Mouse (Mus musculus) limb, embryonic 14.5 days (tissue): ENCODE data around the gene Atg4c. TPM values are rescaled to one million over a fixed set of nuclear protein-coding genes. Genes with fewer than 3 reads are reported as not detected.

Experiments used
- ATAC-seq: fragments of 200-750 bp; cut with Nextera tagmentation; 2 replicates; pipeline ENCODE4 v1.8.0; 2017; ENCODE audit warnings: low read depth, moderate number of reproducible peaks, moderate TSS enrichment; ENCODE audit not compliant: low FRiP score
- DNase-seq: peaks from one replicate; pipeline ENCODE4 v3.0.0-alpha.2; 2015; ENCODE audit warnings: low spot score
- H3K27ac ChIP-seq: fragments of 300-500 bp; sonication (generic); replicated peaks from 2 replicates; pipeline ENCODE4 v1.5.1; 2014; ENCODE audit warnings: low read depth, mild to moderate bottlenecking, low read length, moderate library complexity, mixed read lengths
- H3K27me3 ChIP-seq: fragments of 300-500 bp; sonication (generic); 2 replicates; pipeline ENCODE4 v1.6.1; 2014; ENCODE audit warnings: low read length, mixed read lengths; ENCODE audit not compliant: control insufficient read depth, insufficient read depth
- H3K36me3 ChIP-seq: fragments of 300-500 bp; sonication (generic); 2 replicates; pipeline ENCODE4 v1.6.1; 2014; ENCODE audit warnings: mild to moderate bottlenecking, low read length, moderate library complexity, mixed read lengths; ENCODE audit not compliant: control insufficient read depth, insufficient read depth
- H3K4me1 ChIP-seq: fragments of 300-500 bp; sonication (generic); 2 replicates; pipeline ENCODE4 v1.6.1; 2014; ENCODE audit warnings: antibody characterized with exemption, low read length, mixed read lengths; ENCODE audit not compliant: control insufficient read depth, insufficient read depth
- H3K4me2 ChIP-seq: fragments of 300-500 bp; sonication (generic); replicated peaks from 2 replicates; pipeline ENCODE4 v1.6.1; 2014; ENCODE audit warnings: low read depth, mild to moderate bottlenecking, low read length, moderate library complexity; ENCODE audit not compliant: severe bottlenecking
- H3K4me3 ChIP-seq: fragments of 300-500 bp; sonication (generic); replicated peaks from 2 replicates; pipeline ENCODE4 v1.5.1; 2014; ENCODE audit warnings: low read length
- H3K9ac ChIP-seq: fragments of 300-500 bp; sonication (generic); 2 replicates; pipeline ENCODE4 v1.6.1; 2014; ENCODE audit warnings: mild to moderate bottlenecking, low read depth, low read length, moderate library complexity; ENCODE audit not compliant: severe bottlenecking
- H3K9me3 ChIP-seq: fragments of 300-500 bp; sonication (generic); 2 replicates; pipeline ENCODE4 v1.6.1; 2016; ENCODE audit warnings: low read length; ENCODE audit not compliant: control insufficient read depth
- POLR2A ChIP-seq: fragments of 200-500 bp; IDR thresholded peaks from 2 replicates; pipeline ENCODE4 v1.8.0; 2012; ENCODE audit warnings: inconsistent platforms, mild to moderate bottlenecking, moderate library complexity, borderline replicate concordance; ENCODE audit not compliant: insufficient read depth, insufficient read length; ENCODE audit errors: extremely low read depth
- WGBS: fragments of 180-500 bp; shearing (Covaris S2); extraction: QIAGEN DNeasy Blood & Tissue Kit; methylation state at CpG from one replicate; pipeline ENCODE4 v1.1.7; 2014; 5-methylcytosine and 5-hydroxymethylcytosine counted together
- polyA plus RNA-seq, 2 experiments: library from polyadenylated mRNA; depleted of rRNA in 1 of 2; stranded (reverse) in 1 of 2; unstranded in 1 of 2; fragments of >200 nt; fragmentation: Nextera tagmentation in 1 of 2; extraction: Ambion mirVana in 1 of 2; gene quantifications; 2 replicates each; pipeline versions ENCODE4 v1.2.1 to v1.2.3; 2012 to 2014

Atg4c gene
- polyA plus RNA-seq, 2 experiments, result 11.8 to 13.7 TPM

GRCm38 (mm10) chr4:99180921-99181320 is 12.8 kb upstream of the Atg4c start:
- Histone ChIP-seq H3K4me1 (peaks cover 3% of the 10 kb centered on the region; the same call in 1 of the 2 replicates), H3K27ac (no peak overlapping the region), H3K9ac (no peak overlapping the region), H3K9me3 (no peaks in the 10 kb centered on the region), H3K36me3 (no peaks in the 10 kb centered on the region), H3K4me3 (no peak overlapping the region), H3K4me2 (no peak overlapping the region), H3K27me3 (no peaks in the 10 kb centered on the region)
- no peak for TF ChIP-seq POLR2A
- WGBS, result 61% methylated on average over 5 of the region's 5 CpGs
- ATAC-seq (no peak), DNase-seq (no peak)

GRCm38 (mm10) chr4:99181739-99182419 is 11.9 kb upstream of the Atg4c start:
- H3K9ac ChIP-seq, result no peak overlapping the region
- WGBS, result 69% methylated on average over 9 of the region's 9 CpGs
- ATAC-seq, result no peak

GRCm38 (mm10) chr4:99182660-99183431 is 10.9 kb upstream of the Atg4c start:
- Histone ChIP-seq H3K4me2 (no peak overlapping the region), H3K9me3 (no peaks in the 10 kb centered on the region), H3K36me3 (no peaks in the 10 kb centered on the region), H3K27ac (no peak overlapping the region), H3K4me3 (no peak overlapping the region), H3K27me3 (no peaks in the 10 kb centered on the region), H3K4me1 (peaks cover 3% of the 10 kb centered on the region; the same call in 1 of the 2 replicates), H3K9ac (no peak overlapping the region)
- no peak for TF ChIP-seq POLR2A
- 78% methylated on average over 20 of the region's 20 CpGs for WGBS
- ATAC-seq (no peak), DNase-seq (peak; percentile 90)

More at GRCm38 (mm10) chr4:99181739-99182419, 11.9 kb upstream of the Atg4c start:
- H3K4me3 ChIP-seq, result no peak overlapping the region
- no peak overlapping the region for H3K4me2 ChIP-seq
- TF ChIP-seq POLR2A, result no peak
- H3K36me3 ChIP-seq, result no peaks in the 10 kb centered on the region
- peaks cover 3% of the 10 kb centered on the region; the same call in 1 of the 2 replicates for H3K4me1 ChIP-seq
- no peak overlapping the region for H3K27ac ChIP-seq
- DNase-seq, result no peak
- H3K9me3 ChIP-seq, result no peaks in the 10 kb centered on the region
- no peaks in the 10 kb centered on the region for H3K27me3 ChIP-seq

GRCm38 (mm10) chr4:99184678-99185077 is 9.1 kb upstream of the Atg4c start:
- no peak overlapping the region for H3K9ac ChIP-seq
- ATAC-seq, result no peak
- no peak overlapping the region for H3K27ac ChIP-seq
- WGBS, result 72% methylated on average over 4 of the region's 4 CpGs
- H3K4me1 ChIP-seq, result peaks cover under 1% of the 10 kb centered on the region; the same call in 1 of the 2 replicates
- no peaks in the 10 kb centered on the region for H3K36me3 ChIP-seq
- H3K4me3 ChIP-seq, result no peak overlapping the region
- no peak for DNase-seq
- H3K4me2 ChIP-seq, result no peak overlapping the region
- no peaks in the 10 kb centered on the region for H3K9me3 ChIP-seq
- TF ChIP-seq POLR2A, result no peak
- no peaks in the 10 kb centered on the region for H3K27me3 ChIP-seq

GRCm38 (mm10) chr4:99185305-99185704 is 8.4 kb upstream of the Atg4c start:
- no peak for ATAC-seq
- H3K27ac ChIP-seq, result no peak overlapping the region
- H3K9me3 ChIP-seq, result no peaks in the 10 kb centered on the region
- no peaks in the 10 kb centered on the region for H3K36me3 ChIP-seq
- H3K9ac ChIP-seq, result no peak overlapping the region
- H3K4me2 ChIP-seq, result no peak overlapping the region
- TF ChIP-seq POLR2A, result no peak
- H3K4me3 ChIP-seq, result no peak overlapping the region
- 73% methylated on average over 4 of the region's 4 CpGs for WGBS
- no peaks in the 10 kb centered on the region for H3K27me3 ChIP-seq
- no peak for DNase-seq
- H3K4me1 ChIP-seq, result no peaks in the 10 kb centered on the region
